Mouse (Mus musculus): Measurements from ENCODE around the gene Rpp25. TPM values are rescaled to one million over a fixed set of nuclear protein-coding genes. Genes with fewer than 3 reads are reported as not detected.

Rpp25 gene
- total RNA-seq, 2 experiments from 2014 or later = 16.9 to 18.5 TPM

DNA sequence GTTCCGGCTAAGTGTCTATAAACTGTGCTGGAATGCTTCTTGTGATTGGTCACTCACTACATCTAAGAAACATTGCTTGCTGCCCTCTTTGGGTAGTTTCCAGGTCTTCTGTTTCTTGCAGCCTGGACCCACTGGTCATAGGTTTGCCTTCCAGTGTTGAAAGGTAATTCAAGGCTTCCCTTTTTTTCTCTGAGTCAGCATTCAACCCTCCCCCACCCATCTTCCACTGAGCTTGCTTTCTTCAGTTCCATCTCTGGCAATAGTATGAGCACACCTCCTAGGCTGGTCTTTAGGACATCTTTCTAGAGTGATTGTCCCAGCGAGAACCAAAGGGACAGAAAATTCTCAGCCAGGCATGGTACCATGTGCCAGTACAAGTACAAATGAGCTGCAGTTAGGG is 35.7 kb downstream of the Rpp25 start:
- no peak for DNase-seq (ENCODE audit: extremely low spot score in 1 of 2, low spot score in 2 of 2)
- no peak overlapping the region for H3K27ac ChIP-seq
- intact Hi-C loops (cut with DNase I) = no loop called here
- H3K4me3 ChIP-seq = no peak overlapping the region
- no peak for TF ChIP-seq CTCF (IDR thresholded peaks at IDR 0.05)

DNA sequence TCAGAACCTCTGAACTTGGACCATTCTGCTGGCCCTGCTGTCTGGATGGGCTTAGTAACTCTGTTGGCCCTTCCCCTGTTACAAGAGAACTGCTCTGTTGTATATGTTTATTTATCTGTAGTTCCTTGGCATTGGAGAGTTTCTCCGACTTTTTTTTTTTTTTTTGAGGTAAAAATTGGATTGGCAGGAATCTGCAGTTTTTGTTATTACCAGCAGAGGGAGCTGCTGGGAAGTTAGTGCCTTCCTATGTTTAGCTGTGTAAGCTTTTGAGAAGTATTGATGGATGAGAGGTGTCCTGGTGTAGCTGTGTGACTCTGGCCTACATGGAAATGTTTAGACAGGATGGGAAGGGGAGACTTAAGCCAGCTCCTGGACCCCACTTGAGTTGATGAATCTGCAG is 37.5 kb downstream of the Rpp25 start:
- no peak overlapping the region for H3K27ac ChIP-seq
- intact Hi-C loops (cut with DNase I) = loop anchor here (5.0 kb wide), 1 partner anchor 46 kb away; the partner anchor contains the start of gene Ulk3
- H3K4me3 ChIP-seq = no peak overlapping the region
- TF ChIP-seq CTCF (IDR thresholded peaks at IDR 0.05) = peak; percentile 90
- DNase-seq (ENCODE audit: extremely low spot score in 1 of 2, low spot score in 2 of 2) = no peak

DNA sequence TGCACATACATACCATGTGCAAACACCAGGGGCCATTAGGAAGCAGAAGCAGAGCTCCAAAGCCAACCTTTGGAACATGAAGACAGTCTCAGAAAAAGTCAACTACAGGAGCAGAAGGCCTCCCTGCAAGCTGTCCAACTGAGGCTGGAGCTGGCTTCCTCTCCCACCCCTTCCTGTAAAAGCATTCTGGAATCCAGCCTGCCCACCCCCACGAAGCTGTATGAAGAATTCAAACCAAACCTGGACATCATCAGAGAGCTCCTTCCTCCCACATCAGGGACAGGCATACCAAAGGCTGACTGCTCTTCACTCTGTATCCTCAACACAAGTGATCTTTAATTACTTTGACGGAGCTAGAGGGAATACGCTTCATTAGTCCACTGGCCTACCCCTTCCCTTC is 40.1 kb downstream of the Rpp25 start:
- H3K27ac ChIP-seq = peak overlapping the region; percentile 11; the same call in 1 of the 2 replicates
- intact Hi-C loops (cut with DNase I) = loop anchor here (2.0 to 5.0 kb wide), 2 partner anchors 43 to 111 kb away; partner anchors contain the start of gene Ulk3
- H3K4me3 ChIP-seq = no peak overlapping the region
- TF ChIP-seq CTCF (IDR thresholded peaks at IDR 0.05) = no peak
- DNase-seq (ENCODE audit: extremely low spot score in 1 of 2, low spot score in 2 of 2) = no peak

DNA sequence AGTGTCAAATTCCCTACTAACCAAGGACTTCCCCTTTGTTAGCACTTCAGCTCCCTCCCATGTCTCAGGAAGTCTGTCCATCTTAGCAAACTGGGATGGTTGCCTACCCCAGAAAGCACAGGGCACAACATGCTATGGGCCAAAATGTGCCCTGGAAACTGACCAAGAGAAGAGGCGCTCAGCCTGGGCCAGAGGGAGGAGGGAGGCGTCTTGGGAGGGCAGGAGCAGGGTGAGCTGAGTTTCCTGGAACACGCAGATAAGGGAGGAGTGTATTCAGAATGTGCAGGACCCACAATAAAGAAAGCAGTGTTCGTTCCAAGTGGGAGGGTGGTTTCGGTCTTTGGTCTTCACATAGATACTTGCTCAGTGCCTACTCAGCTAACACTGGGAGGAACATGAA is 43.5 kb downstream of the Rpp25 start:
- no peak for DNase-seq (ENCODE audit: extremely low spot score in 1 of 2, low spot score in 2 of 2)
- H3K27ac ChIP-seq = no peak overlapping the region
- no peak overlapping the region for H3K4me3 ChIP-seq
- intact Hi-C loops (cut with DNase I) = no loop called here
- TF ChIP-seq CTCF (IDR thresholded peaks at IDR 0.05) = no peak

DNA sequence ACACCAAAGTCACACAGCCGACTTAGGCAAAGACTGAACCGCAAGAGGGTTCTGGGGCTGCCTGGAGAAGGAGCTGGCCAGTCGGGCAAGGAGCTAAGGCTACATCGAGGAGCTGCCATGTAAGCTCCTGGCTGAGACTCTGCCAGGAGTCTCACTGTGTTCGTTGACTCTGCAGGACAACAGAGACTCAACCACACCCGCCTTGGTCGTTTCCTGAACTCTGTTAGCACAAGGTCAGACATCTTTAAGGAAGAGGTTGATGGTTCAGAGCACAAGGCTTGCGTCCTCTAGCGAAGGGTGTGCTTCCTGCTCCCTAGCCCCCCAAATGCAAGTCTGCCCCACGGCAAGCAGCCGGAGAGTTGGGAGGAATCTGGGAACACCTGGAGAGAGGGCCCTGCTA is 44.0 kb downstream of the Rpp25 start:
- intact Hi-C loops (cut with DNase I) = no loop called here
- no peak for TF ChIP-seq CTCF (IDR thresholded peaks at IDR 0.05)
- Histone ChIP-seq H3K4me3 (no peak overlapping the region), H3K27ac (no peak overlapping the region)
- no peak for DNase-seq (ENCODE audit: extremely low spot score in 1 of 2, low spot score in 2 of 2)

DNA sequence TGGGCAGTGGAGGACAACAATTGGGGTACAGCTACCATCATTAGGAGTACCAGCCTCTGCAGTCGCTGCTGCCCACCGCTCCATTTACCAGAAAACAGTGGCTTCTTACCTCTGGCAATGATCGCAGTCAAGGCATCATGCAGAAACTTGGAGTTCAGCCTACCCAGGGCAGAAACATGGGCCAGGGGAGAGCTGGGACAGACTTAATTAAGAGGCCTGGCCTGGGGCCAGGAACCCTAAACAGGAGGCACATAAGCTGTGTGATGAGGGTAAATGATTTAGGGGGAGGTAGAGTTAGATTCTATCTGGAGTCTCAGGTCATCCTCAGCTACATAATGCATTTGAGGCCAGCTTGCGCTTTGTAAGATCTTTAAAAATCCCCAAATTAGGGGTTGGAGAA is 45.4 kb downstream of the Rpp25 start:
- no peak overlapping the region for H3K4me3 ChIP-seq
- no peak for TF ChIP-seq CTCF (IDR thresholded peaks at IDR 0.05)
- no peak overlapping the region for H3K27ac ChIP-seq
- DNase-seq (ENCODE audit: extremely low spot score in 1 of 2, low spot score in 2 of 2) = no peak
- intact Hi-C loops (cut with DNase I) = no loop called here

DNA sequence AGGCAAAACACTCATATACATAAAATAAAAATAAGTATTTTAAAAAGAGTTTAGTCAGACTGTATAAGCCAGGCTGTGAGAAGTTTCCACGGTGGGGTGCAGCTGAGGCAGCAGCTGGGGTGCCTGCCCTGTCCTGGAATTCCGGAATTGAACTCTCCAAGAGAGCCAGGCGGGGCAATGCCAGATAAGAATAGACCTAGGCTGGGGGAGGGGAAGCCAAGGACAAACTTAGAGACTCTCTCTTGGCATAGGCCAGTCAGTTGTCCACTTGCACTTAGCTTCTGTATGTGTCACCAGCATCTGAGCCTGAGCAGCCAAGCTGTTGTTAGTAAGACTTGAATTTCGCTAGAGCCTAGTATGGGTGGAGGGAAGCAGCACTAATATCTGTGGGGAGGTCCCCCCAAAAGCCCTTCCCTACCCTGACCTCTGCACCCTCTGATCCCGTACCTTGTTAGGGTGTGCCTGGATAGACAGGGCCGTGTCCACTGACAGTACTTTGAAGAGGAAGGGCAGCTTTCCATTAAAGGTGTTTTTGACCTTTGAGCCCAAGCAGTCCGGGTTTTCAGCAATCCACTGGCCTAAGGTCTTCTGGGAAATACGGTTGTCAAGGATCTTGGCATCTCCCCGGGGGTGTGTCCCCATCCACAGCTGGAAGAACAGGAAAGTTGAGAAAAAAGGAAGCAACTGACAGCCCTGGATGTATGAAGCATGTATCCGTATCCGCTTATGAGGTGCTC is 46.5 kb downstream of the Rpp25 start:
- H3K4me3 ChIP-seq = no peak overlapping the region
- TF ChIP-seq CTCF (IDR thresholded peaks at IDR 0.05) = no peak
- intact Hi-C loops (cut with DNase I) = no loop called here
- no peak for DNase-seq (ENCODE audit: extremely low spot score in 1 of 2, low spot score in 2 of 2)
- no peak overlapping the region for H3K27ac ChIP-seq

DNA sequence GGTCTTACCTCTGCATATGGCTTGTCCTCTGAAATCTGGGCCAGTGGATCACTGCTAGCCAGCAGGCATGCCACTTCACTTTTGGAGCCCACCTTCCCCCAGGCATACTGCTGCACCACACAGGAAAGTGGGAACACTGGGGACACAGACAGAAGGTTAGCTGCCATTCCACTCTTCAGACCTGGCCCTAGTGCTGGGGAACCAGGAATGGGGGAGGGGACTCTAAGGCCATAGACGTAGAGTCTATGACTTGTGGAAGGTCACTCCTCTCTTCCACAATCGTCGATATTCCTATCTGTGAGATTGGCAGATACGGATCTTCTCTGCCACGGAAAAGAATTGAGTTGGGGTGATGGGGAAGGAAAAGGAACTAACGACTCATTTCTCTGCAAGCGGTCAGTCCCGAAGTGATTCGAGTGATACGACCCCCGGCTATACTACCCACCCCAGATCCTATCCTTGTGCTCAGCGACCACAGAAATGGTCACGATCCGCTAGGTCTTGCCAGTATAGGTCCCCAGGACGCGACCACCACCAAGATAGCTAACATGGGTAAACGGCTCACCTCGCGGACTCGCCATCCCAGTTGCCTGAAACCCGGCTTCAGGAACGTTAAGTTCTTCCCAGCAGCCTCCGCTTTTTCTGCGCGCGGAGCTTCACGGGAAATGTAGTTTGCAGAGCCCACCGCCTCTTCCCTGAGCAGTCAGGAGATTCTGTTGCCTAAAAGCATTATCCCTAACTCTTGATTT is 48.5 kb downstream of the Rpp25 start, which contains the start of gene Mpi:
Mpi (minus strand) TSS at position 625 of the 749 bp plus-strand sequence.
- no peak for TF ChIP-seq CTCF (IDR thresholded peaks at IDR 0.05)

DNA sequence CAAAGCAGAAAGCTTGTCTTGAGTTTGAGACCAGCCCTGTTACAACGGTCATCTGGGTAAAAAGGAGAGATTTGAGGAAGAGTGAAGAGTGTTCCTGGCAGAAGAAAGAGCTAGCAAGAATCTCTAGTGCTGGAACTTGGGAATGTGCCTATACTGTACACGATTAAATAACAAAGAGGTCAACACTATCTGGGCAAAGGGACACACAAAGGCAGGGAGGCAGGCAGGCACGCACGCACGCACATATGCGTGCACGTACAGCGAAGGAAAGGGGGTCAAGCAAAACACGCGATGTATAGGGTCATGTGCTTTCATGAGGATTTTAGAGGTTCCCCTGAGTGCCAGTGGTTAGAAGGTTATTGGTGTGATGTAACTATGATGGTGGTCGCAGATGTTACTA is 49.3 kb downstream of the Rpp25 start:
- no peak for TF ChIP-seq CTCF (IDR thresholded peaks at IDR 0.05)
- intact Hi-C loops (cut with DNase I) = no loop called here

More for the DNA sequence above, 48.5 kb downstream of the Rpp25 start, which contains the start of gene Mpi:
- intact Hi-C loops (cut with DNase I) = no loop called here
- H3K27ac ChIP-seq = peak within 1 kb of the TSS; percentile 76
- peak within 1 kb of the TSS; percentile 92 for H3K4me3 ChIP-seq
- DNase-seq (ENCODE audit: extremely low spot score in 1 of 2, low spot score in 2 of 2) = peak; percentile 76 to 80

DNA sequence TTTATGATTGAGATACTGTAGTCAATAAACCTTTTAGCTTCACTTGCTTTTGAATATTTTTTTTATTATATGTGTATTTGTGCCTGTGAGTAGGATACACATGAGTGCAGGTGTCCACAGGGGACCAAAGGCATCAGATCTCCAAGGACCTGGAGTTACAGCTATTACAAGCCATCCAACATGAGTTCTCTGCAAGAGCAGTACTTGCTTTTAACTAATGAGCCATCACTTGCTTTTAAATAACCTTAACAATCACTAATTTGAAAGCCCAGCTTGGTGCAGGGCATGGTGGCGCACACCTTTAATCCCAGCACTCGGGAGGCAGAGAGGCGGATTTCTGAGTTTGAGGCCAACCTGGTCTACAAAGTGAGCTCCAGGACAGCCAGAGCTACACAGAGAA is 50.9 kb downstream of the Rpp25 start:
- DNase-seq (ENCODE audit: extremely low spot score in 1 of 2, low spot score in 2 of 2) = no peak
- intact Hi-C loops (cut with DNase I) = no loop called here
- no peak overlapping the region for H3K4me3 ChIP-seq
- TF ChIP-seq CTCF (IDR thresholded peaks at IDR 0.05) = no peak
- no peak overlapping the region for H3K27ac ChIP-seq

More for the DNA sequence above, 49.3 kb downstream of the Rpp25 start:
- H3K27ac ChIP-seq = peak overlapping the region; percentile 76
- no peak overlapping the region for H3K4me3 ChIP-seq
- DNase-seq (ENCODE audit: extremely low spot score in 1 of 2, low spot score in 2 of 2) = no peak

Other genes with a start within 250 kb of the Rpp25 start
- gene 1700017B05Rik, start 241.4 kb upstream of the Rpp25 start, total RNA-seq (2021) = 10 to 100 TPM; 18.5 to 20.1 TPM
- 10 to 100 TPM; 16.3 to 16.8 TPM for gene Ppcdc, start 63.9 kb upstream of the Rpp25 start, total RNA-seq (2021)
- 100 to 1,000 TPM; 379 TPM for gene Scamp5, start 36.0 kb upstream of the Rpp25 start, total RNA-seq (2021)
- 100 to 1,000 TPM; 374 to 440 TPM for gene Cox5a, start 17.2 kb downstream of the Rpp25 start, total RNA-seq (2021)
- gene Fam219b, start 33.5 kb downstream of the Rpp25 start, total RNA-seq (2021) = 10 to 100 TPM; 18.1 to 21.6 TPM
- gene Mpi, start 48.7 kb downstream of the Rpp25 start, total RNA-seq (2021) = 10 to 100 TPM; 63.4 to 76.9 TPM
- 10 to 100 TPM; 19.8 to 22.3 TPM for gene Scamp2, start 56.9 kb downstream of the Rpp25 start, total RNA-seq (2021)
- 10 to 100 TPM; 36.3 to 37.1 TPM for gene Ulk3, start 85.4 kb downstream of the Rpp25 start, total RNA-seq (2021)
- gene Cplx3, start 102.3 kb downstream of the Rpp25 start, total RNA-seq (2021) = 1 to 10 TPM; 9.1 to 9.6 TPM
- not detected for gene Lman1l, start 116.7 kb downstream of the Rpp25 start, total RNA-seq (2021)
- 10 to 100 TPM; 32.9 to 39.6 TPM for gene Csk, start 149.6 kb downstream of the Rpp25 start, total RNA-seq (2021)
- gene Cyp1a2, start 179.7 kb downstream of the Rpp25 start, total RNA-seq (2021) = not detected
- gene Cyp1a1, start 183.9 kb downstream of the Rpp25 start, total RNA-seq (2021) = under 1 TPM; 0.16 TPM
- 10 to 100 TPM; 13.8 to 14.2 TPM for gene Edc3, start 204.5 kb downstream of the Rpp25 start, total RNA-seq (2021)